Mouse (Mus musculus) B cell, adult (primary cell): Measurements from ENCODE around the gene Arhgap19. TPM values are rescaled to one million over a fixed set of nuclear protein-coding genes. Genes with fewer than 3 reads are reported as not detected.

Experiments
- total RNA-seq: library from RNA; stranded (reverse); gene quantifications from 4 replicates; pipeline ENCODE4 v1.2.4, GENCODE M21; 2023; ENCODE audit not compliant: inconsistent age

Arhgap19 gene
- total RNA-seq = 3.0 to 3.7 TPM (median 3.3 TPM) in 4 replicates

DNA sequence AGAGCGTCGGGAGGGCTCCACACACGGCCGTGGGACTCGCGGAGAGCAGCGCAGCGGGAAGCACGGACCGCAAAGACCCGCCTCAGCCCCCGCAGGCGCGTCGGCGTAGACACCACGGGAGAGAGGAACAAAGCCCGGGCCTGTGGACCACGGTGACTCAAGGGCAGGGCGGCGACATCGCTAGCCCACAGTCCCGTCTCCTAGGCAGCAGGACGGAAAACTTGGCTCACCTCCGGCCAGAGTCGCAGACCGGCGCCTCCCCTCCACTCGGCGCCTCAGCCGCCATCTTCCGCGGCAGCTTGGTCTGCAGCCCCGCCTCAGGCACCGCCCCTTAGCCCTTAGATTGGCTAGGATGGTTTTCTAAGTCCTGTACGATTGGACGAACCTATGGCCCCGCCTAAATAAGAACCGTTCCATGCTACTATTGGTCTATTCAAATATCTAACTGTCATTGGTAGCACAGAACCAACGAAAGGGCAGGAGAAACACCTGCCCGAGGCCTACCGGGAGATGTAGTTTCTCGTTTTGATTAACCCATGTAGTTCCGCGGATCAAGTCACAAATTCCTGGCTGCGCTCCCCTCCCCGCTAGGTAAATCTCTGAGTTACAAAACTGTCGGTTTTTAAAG lies at the start of gene Arhgap19:
Gene Arhgap19 (minus strand): TSS at position 306 of the 628 bp plus-strand sequence.

GRCm38 (mm10) chr19:41847992-41848851 lies 46.4 kb upstream of the Arhgap19 start, which contains the start of gene Frat2:
Gene Frat2, minus strand, starts transcription at chr19:41848132.

DNA sequence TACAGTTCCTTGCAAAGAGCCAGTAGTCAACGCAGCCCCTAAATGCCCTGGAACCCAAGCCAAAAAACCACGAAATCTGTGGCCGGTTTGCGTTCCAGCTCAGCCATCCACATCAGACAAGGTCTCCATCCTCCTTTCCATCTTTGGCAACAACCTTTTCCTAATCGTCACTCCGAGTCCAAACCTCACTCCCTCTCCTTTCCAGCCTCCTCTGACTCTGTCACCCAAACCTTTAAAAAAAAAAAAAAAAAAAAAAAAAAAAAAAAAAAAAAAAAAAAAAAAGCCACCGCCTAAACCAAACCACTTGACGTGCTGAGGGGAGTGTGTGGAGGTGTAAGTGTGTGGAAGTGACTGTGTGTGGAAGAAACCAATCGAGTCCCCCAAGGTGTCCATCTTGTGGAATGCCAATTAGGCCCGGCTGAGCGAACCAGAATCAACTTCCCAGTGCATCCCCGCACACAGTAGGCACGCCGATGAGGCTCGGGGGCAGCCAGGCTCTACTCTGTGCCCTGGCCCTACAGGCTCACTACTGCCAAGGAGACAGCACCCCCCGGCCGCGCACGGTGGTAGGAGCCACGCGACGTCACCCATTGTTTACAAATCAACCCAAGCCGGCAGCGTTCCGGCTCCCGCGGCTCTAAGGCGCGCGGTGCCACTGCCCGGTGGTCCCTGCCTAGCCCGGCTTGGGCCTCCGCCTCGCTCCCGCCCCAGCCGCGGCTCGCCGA lies 27.7 kb upstream of the Arhgap19 start, which contains the start of gene Frat1:
Gene Frat1 (plus strand): TSS at position 590 of the 725 bp plus-strand sequence.

GRCm38 (mm10) chr19:41743396-41743795 lies 58.5 kb downstream of the Arhgap19 start, which contains the start of gene Slit1:
Gene Slit1, minus strand, starts transcription at chr19:41743665.

Other genes starting within 250 kb of the Arhgap19 start
- gene Gm340, start 219.7 kb downstream of the Arhgap19 start, total RNA-seq = 31.6 to 39.0 TPM (median 36.5 TPM) in 4 replicates
- gene Slit1, start 58.4 kb downstream of the Arhgap19 start, total RNA-seq = 0.19 to 1.5 TPM (median 0.25 TPM) in 4 replicates
- 33.1 to 39.4 TPM (median 36.8 TPM) in 4 replicates for gene Frat1, start 27.9 kb upstream of the Arhgap19 start, total RNA-seq
- 36.5 to 41.7 TPM (median 38.4 TPM) in 4 replicates for gene Frat2, start 46.1 kb upstream of the Arhgap19 start, total RNA-seq
- 34.8 to 39.3 TPM (median 37.1 TPM) in 4 replicates for gene Rrp12, start 94.1 kb upstream of the Arhgap19 start, total RNA-seq
- 86.8 to 97.9 TPM (median 93.3 TPM) in 4 replicates for gene Pgam1, start 109.9 kb upstream of the Arhgap19 start, total RNA-seq
- 40.0 to 50.6 TPM (median 46.0 TPM) in 4 replicates for gene Exosc1, start 131.4 kb upstream of the Arhgap19 start, total RNA-seq
- gene Zdhhc16, start 131.4 kb upstream of the Arhgap19 start, total RNA-seq = 28.6 to 39.4 TPM (median 35.1 TPM) in 4 replicates
- 67.2 to 95.1 TPM (median 86.5 TPM) in 4 replicates for gene Mms19, start 179.1 kb upstream of the Arhgap19 start, total RNA-seq
- gene Ubtd1, start 179.7 kb upstream of the Arhgap19 start, total RNA-seq = 5.3 to 9.2 TPM (median 6.3 TPM) in 4 replicates
- not detected in 4 replicates for gene Ankrd2, start 234.0 kb upstream of the Arhgap19 start, total RNA-seq
- not detected in 4 replicates for gene Hoga1, start 243.6 kb upstream of the Arhgap19 start, total RNA-seq